Mouse (Mus musculus): Measurements from ENCODE around the gene Tmc6.
"Not testable (repeated sequence)": the region's sequence is repeated elsewhere in the genome, so short reads cannot be mapped to it uniquely, and the experiment has no call there.

Tmc6 gene

GRCm38 (mm10) chr11:117813867-117814266, 31.9 kb upstream of the Tmc6 start:
- no peak for DNase-seq (ENCODE audit: extremely low spot score, low read depth, low spot score)

- DNase-seq (ENCODE audit: extremely low spot score, low read depth, low spot score): no peak
Measured at GRCm38 (mm10) chr11:117810401-117811046, 28.5 kb upstream of the Tmc6 start.

GRCm38 (mm10) chr11:117809407-117810311, 27.7 kb upstream of the Tmc6 start, which contains the start of the genes Gm20708 and Syngr2:
Gm20708 (plus strand) TSS chr11:117809668.
Syngr2 (plus strand) TSS chr11:117809668.
- no peak for DNase-seq (ENCODE audit: extremely low spot score, low read depth, low spot score)

- DNase-seq (ENCODE audit: extremely low spot score, low read depth, low spot score): no peak
Measured at GRCm38 (mm10) chr11:117806781-117807180, 24.8 kb upstream of the Tmc6 start.

GRCm38 (mm10) chr11:117803166-117803688, 21.2 kb upstream of the Tmc6 start:
- DNase-seq (ENCODE audit: extremely low spot score, low read depth, low spot score): no peak

- DNase-seq (ENCODE audit: extremely low spot score, low read depth, low spot score): no peak
Measured at GRCm38 (mm10) chr11:117801650-117802049, 19.7 kb upstream of the Tmc6 start.

GRCm38 (mm10) chr11:117800038-117800437, 18.0 kb upstream of the Tmc6 start:
- DNase-seq (ENCODE audit: extremely low spot score, low read depth, low spot score): no peak

- DNase-seq (ENCODE audit: extremely low spot score, low read depth, low spot score): no peak
Measured at GRCm38 (mm10) chr11:117799174-117799573, 17.2 kb upstream of the Tmc6 start.

- no peak for DNase-seq (ENCODE audit: extremely low spot score, low read depth, low spot score)
Measured at GRCm38 (mm10) chr11:117798160-117798541, 16.2 kb upstream of the Tmc6 start.

- no peak for DNase-seq (ENCODE audit: extremely low spot score, low read depth, low spot score)
Measured at GRCm38 (mm10) chr11:117797511-117798159, 15.6 kb upstream of the Tmc6 start, which contains the start of gene 6030468B19Rik. 6030468B19Rik (plus strand) TSS chr11:117797660.

GRCm38 (mm10) chr11:117796954-117797353, 15.0 kb upstream of the Tmc6 start:
- no peak for DNase-seq (ENCODE audit: extremely low spot score, low read depth, low spot score)

- DNase-seq (ENCODE audit: extremely low spot score, low read depth, low spot score): no peak
Measured at GRCm38 (mm10) chr11:117794035-117794551, 12.1 kb upstream of the Tmc6 start.

- no peak for DNase-seq (ENCODE audit: extremely low spot score, low read depth, low spot score)
Measured at GRCm38 (mm10) chr11:117792281-117792888, 10.4 kb upstream of the Tmc6 start.

GRCm38 (mm10) chr11:117791441-117791761, 9.4 kb upstream of the Tmc6 start:
- DNase-seq (ENCODE audit: extremely low spot score, low read depth, low spot score): no peak

- no peak for DNase-seq (ENCODE audit: extremely low spot score, low read depth, low spot score)
Measured at GRCm38 (mm10) chr11:117790703-117791440, 8.9 kb upstream of the Tmc6 start.

GRCm38 (mm10) chr11:117790286-117790685, 8.3 kb upstream of the Tmc6 start:
- DNase-seq (ENCODE audit: extremely low spot score, low read depth, low spot score): no peak

- DNase-seq (ENCODE audit: extremely low spot score, low read depth, low spot score): not testable (repeated sequence)
Measured at GRCm38 (mm10) chr11:117788481-117788880, 6.5 kb upstream of the Tmc6 start.

- no peak for DNase-seq (ENCODE audit: extremely low spot score, low read depth, low spot score)
Measured at GRCm38 (mm10) chr11:117786294-117786693, 4.3 kb upstream of the Tmc6 start.

GRCm38 (mm10) chr11:117783683-117784309, 1.8 kb upstream of the Tmc6 start:
- DNase-seq (ENCODE audit: extremely low spot score, low read depth, low spot score): no peak

GRCm38 (mm10) chr11:117783089-117783488, 1.1 kb upstream of the Tmc6 start:
- no peak for DNase-seq (ENCODE audit: extremely low spot score, low read depth, low spot score)
